Mouse (Mus musculus): ENCODE measurements at regions not wholly inside any gene's neighbourhood (a gene's known extent, or its start where the extent isn't known, plus 50 kb on each side); places are given as distances from the start of the nearest gene placed in this dataset.
"Not testable (repeated sequence)": the region's sequence is repeated elsewhere in the genome, so short reads cannot be mapped to it uniquely, and the experiment has no call there.

DNA sequence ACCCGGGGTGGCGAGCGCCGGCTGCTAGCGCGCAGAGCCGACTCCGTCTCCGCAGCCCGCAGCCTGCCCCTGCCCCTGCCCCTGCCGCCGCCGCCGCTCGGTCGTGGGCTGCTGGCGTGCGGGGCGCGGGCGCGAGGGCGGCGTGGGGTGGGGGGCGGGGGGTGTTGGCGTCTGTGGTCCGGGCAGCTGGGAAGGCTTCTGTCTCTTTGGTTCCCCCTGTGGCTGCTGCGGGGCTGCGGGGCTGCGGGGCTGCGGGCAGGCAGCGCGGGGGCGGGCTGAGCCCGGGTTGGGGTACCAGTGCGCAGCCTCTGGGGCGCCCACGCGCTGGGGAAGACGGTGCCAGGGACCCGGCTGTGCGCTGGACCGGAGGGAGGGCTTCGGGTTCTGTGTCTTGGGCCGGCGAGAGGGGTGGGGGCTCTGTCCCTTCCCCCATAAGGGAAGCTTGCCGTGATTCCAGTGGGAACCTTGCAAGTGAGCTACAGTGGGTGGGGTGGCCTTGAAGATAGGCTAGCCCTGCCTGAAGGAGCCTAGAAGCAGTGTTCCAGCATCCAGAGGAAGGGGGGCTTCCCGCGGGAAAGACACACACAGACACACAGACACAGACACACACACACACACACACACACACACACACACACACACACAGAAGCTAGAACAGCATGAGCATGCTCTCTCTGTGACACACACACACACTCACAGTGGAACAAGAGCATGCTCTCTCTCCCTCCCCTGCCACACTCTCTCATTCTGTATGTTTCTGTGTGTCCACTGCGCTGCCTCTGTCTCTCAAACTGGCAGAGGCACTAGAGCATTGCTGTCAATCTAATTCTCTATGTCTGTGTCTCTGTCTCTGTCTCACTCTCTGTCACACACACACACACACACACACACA lies 118.5 kb downstream of the Nap1l2 start:
- TF ChIP-seq CTCF (IDR thresholded peaks at IDR 0.05; ENCODE audit: low read depth, low read length); POLR2A (IDR thresholded peaks at IDR 0.05; ENCODE audit: extremely low read depth, insufficient read depth, low read length): not testable (repeated sequence)

Data from liver, adult 2 months (tissue).